Comparison of ENCODE assay signal across 9 mouse cellular contexts in the genomic region with DNA sequence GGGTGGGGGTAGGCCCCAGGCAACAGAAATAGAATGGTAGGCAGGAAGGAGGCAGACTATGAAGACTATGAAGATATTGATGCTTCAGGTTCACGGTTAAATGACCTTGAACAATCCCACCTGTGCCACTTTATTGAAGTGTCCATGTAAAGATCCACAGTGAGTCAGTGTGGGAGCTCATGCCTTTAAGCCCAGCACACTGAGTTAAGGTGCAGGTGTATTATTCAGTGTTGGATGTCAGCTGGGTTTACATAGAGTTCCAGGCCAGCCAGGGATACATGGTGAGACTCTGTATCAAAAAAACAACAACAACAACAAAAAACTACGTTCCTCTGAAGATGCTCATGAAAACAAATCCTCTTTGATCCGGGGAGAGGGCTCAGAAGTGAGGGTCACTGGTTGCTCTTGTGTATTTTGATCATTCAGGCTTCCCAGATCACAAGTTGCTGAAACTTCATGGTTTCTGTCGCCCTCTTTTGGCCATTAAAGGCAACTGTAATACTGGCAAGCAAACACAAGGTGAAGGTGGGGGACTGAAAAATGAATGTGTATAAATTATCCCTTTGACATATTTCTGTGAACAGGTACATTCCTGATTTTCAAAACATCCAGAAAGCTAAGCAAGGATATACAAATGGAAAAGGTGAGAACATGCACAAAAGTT. TPM values are rescaled to one million over a fixed set of nuclear protein-coding genes. Genes with fewer than 3 reads are reported as not detected.
A peak's percentile ranks its signal among the peaks of the same experiment; 100 is the strongest.
DNase-seq lines count a peak whose midpoint lies in the region; ATAC-seq and TF ChIP-seq lines count a peak whose summit lies in the region.
"Had no signal": no experiment of that assay in that cellular context is flagged by ENCODE, and none has a peak within 500 bp of the region (broad histone marks: within the 10 kb centered on the region; RNA-seq: fewer than 3 reads in every experiment).

No protein-coding gene starts in this region.

- DNase-seq in adrenal gland, adult 2 months, result peak; percentile 18
- DNase-seq in adrenal gland, adult 8-10 months, result no peak
- DNase-seq in spleen, adult 2 months (ENCODE audit: low read depth in 1 of 2, low spot score in 2 of 2), result peak; percentile 4 to 30
- DNase-seq in spleen, adult 12 weeks (ENCODE audit: low spot score), result no peak
- peak; percentile 25 for DNase-seq in embryo, embryonic 9.5 days (ENCODE audit: extremely low spot score)
- peak; percentile 62 for DNase-seq in mesoderm, embryonic 11.5 days (ENCODE audit: low read depth, low spot score)
- DNase-seq in urinary bladder, adult 18-20 months (ENCODE audit: low spot score in 2 of 2), result no peak

- 0 out of 2 replicates have a peak, but pooled peaks have one; percentile 46 for TF ChIP-seq CTCF in spleen, adult 2 months (IDR thresholded peaks at IDR 0.05; ENCODE audit: extremely low read depth, insufficient read depth, insufficient read length, insufficient replicate concordance)

- no peaks in the 10 kb centered on the region; the same call in 1 of the 2 replicates for H3K9me3 ChIP-seq in kidney, embryonic 14.5 days (ENCODE audit: control insufficient read depth, low read length)

- H3K36me3 ChIP-seq in spleen, adult 2 months (ENCODE audit: control insufficient read depth, insufficient read depth, low read length), result no peaks in the 10 kb centered on the region
- H3K36me3 ChIP-seq in kidney, embryonic 14.5 days (ENCODE audit: control insufficient read depth, insufficient read depth, low read length), result no peaks in the 10 kb centered on the region

- H3K4me3 ChIP-seq in spleen, adult 2 months (ENCODE audit: extremely low read depth, insufficient read depth, insufficient read length), result no peak overlapping the region
- no peak overlapping the region for H3K4me3 ChIP-seq in kidney, embryonic 14.5 days (ENCODE audit: low read length)

- H3K4me1 ChIP-seq in spleen, adult 2 months (ENCODE audit: control insufficient read depth, insufficient read depth, insufficient read length), result no peaks in the 10 kb centered on the region
- H3K4me1 ChIP-seq in kidney, embryonic 14.5 days (ENCODE audit: control insufficient read depth, insufficient read depth, low read length), result no peaks in the 10 kb centered on the region

- WGBS in spleen, adult 2 months, result 20% methylated on average over 4 of the region's 4 CpGs
- 19% methylated on average over 4 of the region's 4 CpGs for WGBS in kidney, embryonic 14.5 days

- no peak overlapping the region for H3K4me2 ChIP-seq in kidney, embryonic 14.5 days (replicated peaks; ENCODE audit: low read depth, low read length)

- peak; percentile 28; the same call in 1 of the 2 replicates for ATAC-seq in kidney, embryonic 14.5 days (ENCODE audit: low FRiP score, low TSS enrichment)

- H3K27me3 ChIP-seq in spleen, adult 2 months (ENCODE audit: control insufficient read depth, insufficient read depth, low read length), result no peaks in the 10 kb centered on the region
- no peaks in the 10 kb centered on the region for H3K27me3 ChIP-seq in kidney, embryonic 14.5 days (ENCODE audit: control insufficient read depth, insufficient read depth, low read length)

- H3K9ac ChIP-seq in kidney, embryonic 14.5 days (ENCODE audit: low read depth, low read length), result no peak overlapping the region

- TF ChIP-seq POLR2A in spleen, adult 2 months (IDR thresholded peaks at IDR 0.05; ENCODE audit: low read depth, low read length), result no peak

- H3K27ac ChIP-seq in spleen, adult 2 months (ENCODE audit: insufficient read depth, low read length), result no peak overlapping the region
- H3K27ac ChIP-seq in kidney, embryonic 14.5 days (ENCODE audit: low read depth, low read length), result no peak overlapping the region

RNA-seq across cellular contexts. Expression of gene H2-M10.4, which starts 43.9 kb away (rescaled TPM):
- not detected for total RNA-seq in adrenal gland, adult 2 months (2021)
- not detected in 2 replicates for polyA plus RNA-seq in adrenal gland, adult 2 months (2012; rRNA removed)
- not detected for total RNA-seq in adrenal gland, adult 8-10 months (2022)
- not detected in 2 replicates for polyA plus RNA-seq in spleen, adult 2 months (2012; rRNA removed)
- not detected in 2 replicates for polyA plus RNA-seq in kidney, embryonic 14.5 days (2014; fragmentation: Nextera tagmentation; extraction: Ambion mirVana)
- total RNA-seq: heart, postnatal 36 days had no signal

RNA-seq across cellular contexts. Expression of gene H2-M10.3, which starts 50.0 kb away (rescaled TPM):
- total RNA-seq in adrenal gland, adult 2 months (2021), result not detected
- not detected in 2 replicates for polyA plus RNA-seq in adrenal gland, adult 2 months (2012; rRNA removed)
- total RNA-seq in adrenal gland, adult 8-10 months (2022), result not detected
- polyA plus RNA-seq in spleen, adult 2 months (2012; rRNA removed), result not detected in 2 replicates
- polyA plus RNA-seq in kidney, embryonic 14.5 days (2014; fragmentation: Nextera tagmentation; extraction: Ambion mirVana), result not detected in 2 replicates
- total RNA-seq: heart, postnatal 36 days had no signal

Comparison
In these comparisons a context has a peak if more than half of its experiments do, and no peak if none do; other contexts are left out.
1. DNase-seq: peak in adrenal gland, adult 2 months (single experiment), spleen, adult 2 months (2 of 2), embryo, embryonic 9.5 days (single experiment) and mesoderm, embryonic 11.5 days (single experiment); none in adrenal gland, adult 8-10 months (single experiment), spleen, adult 12 weeks (single experiment) and urinary bladder, adult 18-20 months (0 of 2).